Mouse (Mus musculus) MEL-GATA-1-ER (cell line): Measurements from ENCODE around the gene Prpf38b.
"Not testable (repeated sequence)": the region's sequence is repeated elsewhere in the genome, so short reads cannot be mapped to it uniquely, and the experiment has no call there.

Experiments used
- DNase-seq: peaks from one replicate; pipeline ENCODE4 v3.0.0-alpha.2; 2012; ENCODE audit warnings: low read depth; ENCODE audit errors: extremely low read depth

The Prpf38b gene

GRCm38 (mm10) chr3:108900681-108901080 lies 10.8 kb downstream of the Prpf38b start:
- no peak for DNase-seq

GRCm38 (mm10) chr3:108900147-108900546 lies 11.4 kb downstream of the Prpf38b start:
- DNase-seq: no peak

- no peak for DNase-seq
Measured at GRCm38 (mm10) chr3:108898640-108899039, 12.9 kb downstream of the Prpf38b start.

DNA sequence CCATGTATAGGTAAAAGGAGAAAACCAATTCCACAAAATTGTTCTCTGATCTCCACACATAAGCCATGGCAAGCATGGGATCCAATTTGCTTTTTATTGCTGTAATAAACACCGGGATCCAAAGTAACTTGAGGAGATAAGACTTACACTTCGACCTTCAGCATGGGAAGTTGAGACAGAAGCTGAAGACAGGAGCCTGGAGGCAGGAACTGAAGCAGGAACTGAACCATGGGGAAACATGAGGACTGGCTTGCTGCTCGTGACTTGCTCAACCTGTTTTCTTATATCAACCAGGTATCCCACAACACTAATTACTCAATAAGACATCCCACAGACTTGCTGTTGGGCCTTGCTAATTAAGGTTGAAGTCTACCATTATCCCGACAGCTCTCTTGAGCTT lies 18.6 kb downstream of the Prpf38b start:
- no peak for DNase-seq

GRCm38 (mm10) chr3:108892080-108892479 lies 19.4 kb downstream of the Prpf38b start:
- DNase-seq: no peak

- no peak for DNase-seq
Measured at GRCm38 (mm10) chr3:108889908-108890307, 21.6 kb downstream of the Prpf38b start, which contains the start of gene Fndc7. Fndc7 (minus strand) TSS chr3:108890008.

DNA sequence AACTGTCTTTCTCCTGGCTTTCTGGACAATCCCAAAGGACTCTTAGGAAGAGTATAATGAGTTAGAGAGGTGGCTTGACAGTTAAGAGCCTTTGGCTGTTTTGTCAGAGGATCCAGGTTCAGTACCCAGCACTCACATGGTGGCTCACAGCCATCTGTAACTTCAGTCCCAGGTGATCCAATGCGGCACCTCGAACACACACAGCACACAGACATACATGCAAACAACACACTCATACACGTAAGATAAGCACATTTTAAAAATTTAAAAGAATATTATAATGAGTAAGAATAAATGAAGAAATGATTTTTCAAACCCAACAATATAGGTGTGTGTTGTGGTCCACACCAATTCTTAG lies 23.9 kb downstream of the Prpf38b start:
- no peak for DNase-seq

- DNase-seq: no peak
Measured at GRCm38 (mm10) chr3:108886934-108887617, 24.5 kb downstream of the Prpf38b start.

DNA sequence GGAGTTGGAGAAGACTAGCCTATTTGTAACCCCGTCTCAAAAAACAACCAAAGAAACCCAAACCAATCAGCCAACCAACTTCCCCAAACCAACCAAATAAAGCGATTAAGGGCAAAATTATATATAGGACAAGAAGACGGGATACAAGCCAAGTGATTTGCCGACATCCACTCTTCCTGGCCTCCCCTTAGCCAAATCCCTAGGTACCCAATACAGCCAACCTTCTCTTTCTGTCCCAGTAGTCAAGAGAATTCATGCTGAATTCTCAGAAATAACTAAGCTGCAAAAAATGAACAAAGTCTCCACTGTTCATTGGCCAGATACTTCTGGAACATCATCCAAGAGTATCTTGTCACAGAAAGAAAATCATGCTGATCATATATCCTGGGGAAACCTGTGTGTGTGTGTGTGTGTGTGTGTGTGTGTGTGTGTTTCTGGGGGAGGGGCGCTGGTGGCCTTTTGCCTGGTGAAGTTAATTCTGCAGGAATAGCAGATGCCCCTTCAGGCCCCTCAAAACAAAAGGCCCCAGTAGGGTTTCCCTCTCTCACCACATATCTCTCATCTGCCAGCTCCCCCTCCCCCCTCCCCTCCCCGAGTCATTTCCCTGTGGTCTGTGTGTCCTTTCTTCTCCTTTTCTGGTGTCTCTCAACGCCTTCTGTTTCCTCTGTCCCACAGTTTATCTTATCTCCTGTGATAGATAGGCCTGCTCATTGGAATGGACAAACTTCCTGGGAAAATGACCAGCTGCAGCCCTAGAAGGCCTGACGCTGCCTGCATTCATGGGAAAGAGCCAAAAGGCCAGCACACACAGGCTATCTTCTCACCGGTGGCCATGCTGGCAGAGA lies 25.6 kb downstream of the Prpf38b start:
- peak; percentile 90 for DNase-seq

DNA sequence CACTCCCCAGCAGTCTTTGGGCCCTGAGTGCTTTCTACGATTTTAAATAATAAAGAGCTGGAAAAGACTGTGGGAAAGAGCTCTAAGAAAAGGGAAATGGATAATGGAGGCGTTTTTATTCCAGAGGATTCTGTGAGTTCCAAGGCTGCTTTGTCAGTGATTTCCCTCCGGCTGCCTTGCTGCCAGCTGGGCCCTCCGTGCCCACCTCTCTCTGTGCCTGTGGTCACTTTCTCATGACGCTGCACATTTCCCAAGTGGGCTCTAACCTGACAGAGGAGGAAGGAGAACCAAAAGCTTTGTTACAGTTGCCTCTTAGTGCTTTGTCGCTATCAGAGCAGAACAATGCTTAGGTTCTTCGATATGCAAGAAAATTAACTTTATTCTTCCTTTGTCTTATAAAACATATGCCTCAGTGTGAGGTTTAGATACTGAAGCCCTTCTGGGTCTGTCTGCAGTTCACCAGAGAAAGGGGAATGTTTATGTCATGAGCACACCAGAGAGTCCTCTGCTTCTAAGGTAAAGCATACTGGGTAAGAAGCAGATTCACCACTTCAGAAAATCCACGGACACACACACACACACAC lies 26.7 kb downstream of the Prpf38b start:
- DNase-seq: peak; percentile 48

DNA sequence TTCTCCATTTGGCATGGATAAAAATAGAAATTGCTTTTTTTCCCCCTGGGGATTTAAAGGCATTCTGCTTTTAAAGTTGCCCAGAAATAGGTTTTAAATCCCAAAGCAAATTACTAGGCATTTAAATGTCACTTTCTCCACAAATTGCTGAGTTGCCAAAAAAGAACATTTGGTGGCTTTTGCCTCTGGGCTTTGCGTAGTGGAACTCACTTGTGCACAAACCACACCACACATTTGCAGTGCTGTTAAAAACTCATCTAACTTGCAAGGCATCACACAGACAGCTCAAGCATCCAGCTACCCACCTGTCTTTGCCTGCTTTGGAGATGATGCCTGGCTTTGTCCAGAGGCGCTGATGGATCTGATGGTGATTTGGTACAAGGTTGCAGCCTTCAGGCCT lies 28.5 kb downstream of the Prpf38b start:
- DNase-seq: no peak

GRCm38 (mm10) chr3:108881873-108882272 lies 29.7 kb downstream of the Prpf38b start:
- DNase-seq: not testable (repeated sequence)

DNA sequence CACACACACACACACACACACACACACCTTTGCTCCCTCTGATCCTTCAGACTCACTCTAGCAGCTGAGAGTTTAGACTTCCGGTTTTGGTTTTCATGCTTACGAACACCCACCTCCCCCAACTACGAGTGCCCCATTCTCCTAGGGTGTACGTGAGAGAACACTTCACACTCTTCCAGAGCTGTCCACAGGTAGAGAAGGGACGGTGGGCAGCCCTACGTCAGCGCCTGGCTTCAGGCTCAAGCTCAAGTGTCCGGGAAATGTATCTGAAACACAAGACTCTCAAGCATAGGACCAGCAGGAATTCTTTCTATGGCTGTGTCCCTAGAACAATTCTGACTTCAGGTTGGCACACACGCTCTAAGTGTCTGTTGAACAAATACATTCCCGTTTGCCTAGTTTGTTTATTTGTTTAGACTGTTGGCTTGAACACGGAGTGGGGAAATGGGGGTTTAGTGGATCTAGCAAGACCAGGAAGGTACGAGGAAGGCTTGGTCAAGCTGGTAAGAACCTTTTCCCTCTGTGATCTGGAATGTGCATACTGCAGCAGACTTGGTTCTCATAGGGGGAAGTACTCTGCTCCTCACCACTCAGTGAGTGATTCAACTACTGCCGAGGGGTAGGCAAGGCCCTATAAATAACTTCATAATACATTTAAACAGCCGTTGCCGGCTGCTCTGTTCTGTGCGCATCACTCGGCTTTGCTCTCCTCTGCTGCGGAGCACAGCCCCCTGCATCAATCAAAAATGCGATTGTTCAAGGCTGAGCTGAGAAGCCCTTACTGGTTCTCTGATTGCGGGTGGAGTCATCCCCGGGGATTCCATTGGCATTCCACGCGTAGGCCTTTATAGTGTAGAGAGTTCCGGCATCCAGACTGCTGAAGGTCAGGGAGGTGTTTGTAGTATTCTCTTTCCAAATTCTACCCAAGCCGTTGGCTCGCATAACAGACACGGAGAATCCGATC lies 30.7 kb downstream of the Prpf38b start:
- no peak for DNase-seq

- DNase-seq: no peak
Measured at GRCm38 (mm10) chr3:108879836-108880435, 31.6 kb downstream of the Prpf38b start.

DNA sequence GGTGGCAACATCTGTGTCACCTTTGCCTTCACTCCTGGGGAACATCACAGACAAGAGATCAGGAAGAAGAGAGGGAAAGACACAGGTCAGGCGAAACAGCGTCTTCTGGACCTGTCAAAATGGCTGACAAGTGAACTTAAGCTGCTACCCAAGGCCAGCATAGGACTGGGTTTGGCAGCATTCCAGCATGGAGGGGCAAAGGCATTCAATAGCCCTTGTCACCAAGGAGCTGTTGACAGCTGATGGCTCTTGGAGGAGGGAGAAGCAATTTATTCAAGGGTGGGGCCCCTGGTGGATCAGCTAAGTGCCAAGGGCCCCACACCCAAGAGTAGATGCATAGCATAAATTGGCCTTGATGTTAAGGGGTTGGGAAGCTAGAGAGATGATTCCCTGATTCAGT lies 32.4 kb downstream of the Prpf38b start:
- DNase-seq: no peak

DNA sequence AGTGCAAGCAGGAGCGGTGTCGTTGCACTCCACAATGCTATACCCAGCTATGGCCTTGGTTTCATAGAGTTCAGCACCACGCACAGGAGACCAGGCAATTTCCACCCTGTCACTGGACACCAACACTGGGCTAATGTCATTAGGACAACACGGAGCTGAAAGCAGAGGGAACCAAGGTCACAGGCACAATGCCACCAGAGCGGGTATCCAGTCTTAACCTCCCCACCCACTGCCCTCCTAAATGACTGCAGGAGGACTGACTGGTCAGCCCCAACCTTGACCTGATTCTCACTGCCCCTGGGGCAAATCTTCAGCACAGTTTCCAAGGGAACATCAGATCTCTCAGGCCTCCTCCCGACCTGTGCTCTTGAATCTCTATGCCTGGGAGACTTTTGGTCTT lies 40.9 kb downstream of the Prpf38b start:
- no peak for DNase-seq

DNA sequence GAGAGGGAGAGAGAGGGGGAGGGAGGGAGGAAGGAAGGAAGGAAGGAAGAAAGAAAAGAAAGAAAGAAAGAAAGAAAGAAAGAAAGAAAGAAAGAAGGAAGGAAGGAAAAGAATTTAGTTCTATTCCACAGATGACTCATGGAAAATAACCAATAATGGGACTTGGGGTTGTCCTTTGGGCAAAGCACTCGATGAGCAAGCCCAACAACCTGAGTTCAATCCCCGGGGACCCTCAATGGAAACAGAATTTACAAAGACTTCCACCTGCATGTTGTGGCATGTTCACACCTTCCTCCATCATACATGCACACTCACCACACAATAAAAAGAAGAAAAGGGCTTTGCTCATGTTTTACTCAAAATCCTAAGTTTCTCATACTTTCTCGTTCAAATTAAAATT lies 44.1 kb downstream of the Prpf38b start:
- no peak for DNase-seq

GRCm38 (mm10) chr3:108865676-108866075 lies 45.9 kb downstream of the Prpf38b start:
- DNase-seq: no peak

GRCm38 (mm10) chr3:108865129-108865528 lies 46.4 kb downstream of the Prpf38b start:
- DNase-seq: no peak

- DNase-seq: no peak
Measured at GRCm38 (mm10) chr3:108863091-108863490, 48.4 kb downstream of the Prpf38b start.

DNA sequence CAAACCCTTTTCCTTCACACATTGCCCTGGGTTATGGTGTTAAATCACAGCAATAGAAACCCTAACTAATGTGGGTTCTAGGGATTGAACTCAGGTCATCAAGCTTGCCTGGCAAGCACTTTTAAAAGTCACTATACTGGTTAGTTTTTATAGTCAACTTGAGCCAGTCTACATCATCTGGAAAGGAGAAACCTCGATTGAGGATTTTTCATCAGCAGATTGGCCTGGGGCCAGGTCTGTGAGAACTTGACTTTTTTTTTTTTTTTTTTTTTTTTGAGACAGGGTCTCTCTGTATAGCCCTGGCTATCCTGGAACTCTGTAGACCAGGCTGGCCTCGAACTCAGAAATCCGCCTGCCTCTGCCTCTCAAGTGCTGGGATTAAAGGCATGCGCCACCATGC lies 49.2 kb downstream of the Prpf38b start:
- DNase-seq: not testable (repeated sequence)
